Mouse (Mus musculus): ENCODE results near the gene Olfr804. TPM values are rescaled to one million over a fixed set of nuclear protein-coding genes. Genes with fewer than 3 reads are reported as not detected.

Gene Olfr804
- not detected in 2 replicates for polyA plus RNA-seq (2015; fragmentation: Nextera tagmentation; extraction: Ambion mirVana)

DNA sequence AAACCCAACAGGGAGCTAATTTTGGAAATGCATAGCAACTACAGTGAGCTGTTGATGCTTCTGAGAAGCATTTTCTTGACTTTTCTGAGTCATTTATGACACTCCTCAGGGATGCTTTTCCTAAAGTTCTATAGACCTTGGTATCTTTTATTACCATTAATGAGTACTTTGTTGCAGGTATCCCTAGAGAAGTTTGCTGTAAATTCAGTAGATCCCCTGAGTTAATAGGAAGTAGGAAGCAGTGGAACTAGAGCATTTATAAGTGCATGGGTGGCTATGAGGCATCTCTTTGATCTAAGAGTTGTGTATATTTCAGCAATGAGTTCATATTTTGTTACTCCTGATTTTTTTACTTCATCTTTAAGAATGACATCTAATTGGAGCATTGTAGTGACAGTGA lies at the start of gene Olfr804:
Gene Olfr804, plus strand, starts transcription at position 301 of the 400 bp plus-strand sequence.
- H3K4me3 ChIP-seq, result no peak within 1 kb of the TSS
- H3K27me3 ChIP-seq (replicated peaks), result no peaks in the 10 kb centered on the region
- no peaks in the 10 kb centered on the region for H3K36me3 ChIP-seq (replicated peaks)
- no peak within 1 kb of the TSS for H3K9ac ChIP-seq
- no peak within 1 kb of the TSS for H3K4me2 ChIP-seq
- no peaks in the 10 kb centered on the region for H3K4me1 ChIP-seq
- no peak for ATAC-seq (replicated peaks)
- no peak within 1 kb of the TSS for H3K27ac ChIP-seq
- H3K9me3 ChIP-seq, result no peaks in the 10 kb centered on the region

DNA sequence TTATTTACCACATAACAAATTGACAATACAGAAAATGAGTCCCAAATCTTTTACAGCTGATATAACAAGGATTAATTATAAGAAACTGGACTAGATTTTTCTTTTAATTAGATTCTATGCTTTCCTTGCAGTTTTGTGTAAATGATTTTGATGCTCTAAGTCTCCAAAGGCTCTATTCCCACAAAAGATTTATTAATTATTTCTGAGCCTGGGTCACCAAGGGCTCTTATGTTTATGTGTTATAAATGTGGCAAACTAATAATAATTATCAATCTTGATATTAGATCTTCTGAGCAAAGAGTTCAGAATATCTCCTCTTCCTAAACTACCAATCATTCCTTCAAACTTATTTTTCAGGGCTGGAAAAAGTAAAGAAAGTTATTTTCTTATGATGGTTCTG lies 45.6 kb upstream of the Olfr804 start, which contains the start of gene Olfr800:
Gene Olfr800, plus strand, starts transcription at position 301 of the 400 bp plus-strand sequence.
- Histone ChIP-seq H3K9ac (no peak within 1 kb of the TSS), H3K27ac (no peak within 1 kb of the TSS), H3K4me2 (no peak within 1 kb of the TSS), H3K9me3 (no peaks in the 10 kb centered on the region), H3K27me3 (replicated peaks) (no peaks in the 10 kb centered on the region), H3K4me1 (no peaks in the 10 kb centered on the region), H3K4me3 (no peak within 1 kb of the TSS), H3K36me3 (replicated peaks) (no peaks in the 10 kb centered on the region)
- no peak for ATAC-seq (replicated peaks)

GRCm38 (mm10) chr10:129673765-129674164 lies 29.2 kb upstream of the Olfr804 start, which contains the start of gene Olfr801:
Olfr801 (minus strand) TSS chr10:129673865.
- Histone ChIP-seq H3K27me3 (replicated peaks) (no peaks in the 10 kb centered on the region), H3K4me1 (no peaks in the 10 kb centered on the region), H3K9ac (no peak within 1 kb of the TSS), H3K9me3 (no peaks in the 10 kb centered on the region), H3K36me3 (replicated peaks) (no peaks in the 10 kb centered on the region), H3K27ac (no peak within 1 kb of the TSS), H3K4me3 (no peak within 1 kb of the TSS), H3K4me2 (no peak within 1 kb of the TSS)
- WGBS, result 92% methylated on average over 1 of the region's 1 CpGs
- no peak for ATAC-seq (replicated peaks)

DNA sequence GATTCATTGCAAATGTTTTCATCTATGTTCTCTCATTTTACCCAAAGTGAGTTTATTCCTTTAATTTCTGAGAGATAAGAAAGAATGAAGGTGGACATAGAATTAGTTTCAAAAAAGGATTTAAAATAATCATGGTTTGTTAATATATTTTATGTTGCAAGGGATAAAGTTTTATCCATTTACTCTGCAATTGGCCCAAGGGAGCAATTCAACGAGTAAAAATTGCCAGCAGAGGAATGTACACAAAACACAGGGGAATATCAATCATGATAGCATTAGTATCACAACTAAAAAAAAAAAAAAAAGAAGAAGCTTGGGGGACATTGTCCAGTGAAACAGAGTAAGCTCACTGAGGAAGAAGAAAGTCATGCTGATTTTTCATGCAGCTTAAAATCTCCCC lies 14.9 kb upstream of the Olfr804 start, which contains the start of gene Olfr802:
Gene Olfr802, minus strand, starts transcription at position 101 of the 400 bp plus-strand sequence.
- Histone ChIP-seq H3K9ac (no peak within 1 kb of the TSS), H3K36me3 (replicated peaks) (no peaks in the 10 kb centered on the region)
- 61% methylated on average over 1 of the region's 1 CpGs for WGBS

DNA sequence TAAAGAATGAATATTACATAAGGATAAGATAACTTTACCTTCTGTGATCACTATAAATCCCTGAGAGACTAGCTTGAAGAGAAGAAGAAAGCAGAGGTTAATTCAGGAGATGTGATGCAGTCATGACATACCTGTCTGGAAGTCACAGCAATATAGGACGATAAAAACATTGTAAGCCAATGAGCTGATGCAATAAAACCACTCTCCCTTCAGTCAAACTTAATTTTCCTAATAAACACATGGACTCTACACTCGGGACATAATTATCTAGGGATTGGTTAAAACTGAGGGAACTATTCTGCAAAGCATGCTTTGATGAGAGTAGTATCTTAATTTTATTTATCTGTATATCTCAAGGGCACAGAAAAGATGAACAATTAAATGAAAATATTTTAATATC lies 8.8 kb upstream of the Olfr804 start, which contains the start of gene Olfr803:
Gene Olfr803, minus strand, starts transcription at position 101 of the 400 bp plus-strand sequence.
- Histone ChIP-seq H3K27ac (no peak within 1 kb of the TSS), H3K4me2 (no peak within 1 kb of the TSS), H3K4me3 (no peak within 1 kb of the TSS), H3K27me3 (replicated peaks) (no peaks in the 10 kb centered on the region), H3K36me3 (replicated peaks) (no peaks in the 10 kb centered on the region), H3K9me3 (no peaks in the 10 kb centered on the region), H3K9ac (no peak within 1 kb of the TSS), H3K4me1 (no peaks in the 10 kb centered on the region)
- 86% methylated on average over 2 of the region's 2 CpGs for WGBS
- ATAC-seq (replicated peaks), result no peak

More for the DNA sequence above, 14.9 kb upstream of the Olfr804 start, which contains the start of gene Olfr802:
- no peaks in the 10 kb centered on the region for H3K27me3 ChIP-seq (replicated peaks)
- no peak within 1 kb of the TSS for H3K27ac ChIP-seq
- no peak within 1 kb of the TSS for H3K4me2 ChIP-seq
- H3K4me3 ChIP-seq, result no peak within 1 kb of the TSS
- ATAC-seq (replicated peaks), result no peak
- H3K9me3 ChIP-seq, result no peaks in the 10 kb centered on the region
- H3K4me1 ChIP-seq, result no peaks in the 10 kb centered on the region

DNA sequence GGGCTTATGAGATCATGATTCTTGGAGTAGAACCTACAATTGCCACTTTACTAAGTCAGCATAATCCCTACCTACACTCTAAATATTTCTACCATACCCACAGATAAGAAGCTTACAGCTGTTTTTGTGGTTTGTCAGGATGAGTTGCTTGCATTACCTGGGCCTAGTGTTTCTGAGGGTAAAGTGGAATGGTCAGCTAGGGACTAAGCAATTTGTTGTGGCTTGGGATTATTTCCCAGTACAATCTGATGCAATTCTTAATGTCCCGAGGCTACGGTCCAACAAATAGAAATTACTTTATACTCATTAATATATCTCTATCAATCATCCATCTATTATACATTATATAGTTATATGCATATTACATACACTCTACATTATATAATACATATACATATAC lies 26.3 kb downstream of the Olfr804 start, which contains the start of gene Olfr805:
Gene Olfr805, minus strand, starts transcription at position 101 of the 400 bp plus-strand sequence.
- Histone ChIP-seq H3K36me3 (replicated peaks) (no peaks in the 10 kb centered on the region), H3K9me3 (no peaks in the 10 kb centered on the region), H3K4me2 (no peak within 1 kb of the TSS), H3K27ac (no peak within 1 kb of the TSS), H3K4me3 (no peak within 1 kb of the TSS), H3K4me1 (no peaks in the 10 kb centered on the region), H3K9ac (no peak within 1 kb of the TSS), H3K27me3 (replicated peaks) (no peaks in the 10 kb centered on the region)
- 93% methylated on average over 2 of the region's 2 CpGs for WGBS
- ATAC-seq (replicated peaks), result no peak

GRCm38 (mm10) chr10:129741821-129742220 lies 38.8 kb downstream of the Olfr804 start, which contains the start of gene Olfr806:
Olfr806 (minus strand) TSS chr10:129741921.
- Histone ChIP-seq H3K4me2 (no peak within 1 kb of the TSS), H3K9me3 (no peaks in the 10 kb centered on the region), H3K27me3 (replicated peaks) (no peaks in the 10 kb centered on the region), H3K36me3 (replicated peaks) (no peaks in the 10 kb centered on the region), H3K9ac (no peak within 1 kb of the TSS), H3K4me1 (no peaks in the 10 kb centered on the region), H3K27ac (no peak within 1 kb of the TSS), H3K4me3 (no peak within 1 kb of the TSS)
- ATAC-seq (replicated peaks), result no peak

DNA sequence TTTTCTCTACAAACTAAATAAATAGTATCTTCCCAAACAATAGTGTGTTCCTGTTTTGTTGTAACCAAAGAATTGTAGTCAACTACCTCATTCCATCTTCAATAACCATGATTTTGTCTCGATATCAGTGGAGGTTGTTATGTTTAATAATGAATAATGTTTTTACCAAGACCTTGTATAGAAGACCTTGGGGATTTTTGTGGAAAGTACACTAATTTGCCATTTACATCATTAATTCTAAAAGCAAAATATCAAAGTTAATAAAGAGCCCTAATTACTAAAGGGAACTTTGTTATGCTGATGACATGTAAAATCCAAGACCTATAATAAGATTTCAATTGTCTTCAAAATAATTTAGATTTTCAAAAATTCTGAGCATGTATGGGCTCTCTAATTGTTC lies 54.7 kb downstream of the Olfr804 start, which contains the start of gene Olfr807:
Gene Olfr807, minus strand, starts transcription at position 101 of the 400 bp plus-strand sequence.
- no peaks in the 10 kb centered on the region for H3K36me3 ChIP-seq (replicated peaks)
- H3K9ac ChIP-seq, result no peak within 1 kb of the TSS
- no peak within 1 kb of the TSS for H3K4me2 ChIP-seq
- no peaks in the 10 kb centered on the region for H3K4me1 ChIP-seq
- H3K27me3 ChIP-seq (replicated peaks), result no peaks in the 10 kb centered on the region
- H3K27ac ChIP-seq, result no peak within 1 kb of the TSS
- 82% methylated on average over 1 of the region's 1 CpGs for WGBS
- H3K9me3 ChIP-seq, result no peaks in the 10 kb centered on the region
- ATAC-seq (replicated peaks), result no peak
- H3K4me3 ChIP-seq, result no peak within 1 kb of the TSS

Small RNA genes lying within 50 kb of the gene (microRNA-seq; reads per million reads assigned to microRNA genes)
- gene Gm24485, result not detected

Other genes with a start within 250 kb of the Olfr804 start
- gene Olfr787, start 241.3 kb upstream of the Olfr804 start, polyA plus RNA-seq (2015; fragmentation: Nextera tagmentation; extraction: Ambion mirVana), result not detected in 2 replicates
- gene Olfr788, start 232.2 kb upstream of the Olfr804 start, polyA plus RNA-seq (2015; fragmentation: Nextera tagmentation; extraction: Ambion mirVana), result not detected in 2 replicates
- gene Olfr789, start 218.5 kb upstream of the Olfr804 start, polyA plus RNA-seq (2015; fragmentation: Nextera tagmentation; extraction: Ambion mirVana), result not detected in 2 replicates
- gene Olfr790, start 204.7 kb upstream of the Olfr804 start, polyA plus RNA-seq (2015; fragmentation: Nextera tagmentation; extraction: Ambion mirVana), result not detected in 2 replicates
- not detected in 2 replicates for gene Olfr791, start 181.4 kb upstream of the Olfr804 start, polyA plus RNA-seq (2015; fragmentation: Nextera tagmentation; extraction: Ambion mirVana)
- not detected in 2 replicates for gene Olfr792, start 164.0 kb upstream of the Olfr804 start, polyA plus RNA-seq (2015; fragmentation: Nextera tagmentation; extraction: Ambion mirVana)
- gene Olfr794, start 135.6 kb upstream of the Olfr804 start, polyA plus RNA-seq (2015; fragmentation: Nextera tagmentation; extraction: Ambion mirVana), result not detected in 2 replicates
- not detected in 2 replicates for gene Olfr796, start 90.6 kb upstream of the Olfr804 start, polyA plus RNA-seq (2015; fragmentation: Nextera tagmentation; extraction: Ambion mirVana)
- gene Olfr798, start 75.3 kb upstream of the Olfr804 start, polyA plus RNA-seq (2015; fragmentation: Nextera tagmentation; extraction: Ambion mirVana), result not detected in 2 replicates
- not detected in 2 replicates for gene Olfr799, start 65.7 kb upstream of the Olfr804 start, polyA plus RNA-seq (2015; fragmentation: Nextera tagmentation; extraction: Ambion mirVana)
- gene Olfr800, start 45.5 kb upstream of the Olfr804 start, polyA plus RNA-seq (2015; fragmentation: Nextera tagmentation; extraction: Ambion mirVana), result not detected in 2 replicates
- not detected in 2 replicates for gene Olfr801, start 29.3 kb upstream of the Olfr804 start, polyA plus RNA-seq (2015; fragmentation: Nextera tagmentation; extraction: Ambion mirVana)
- gene Olfr802, start 15.0 kb upstream of the Olfr804 start, polyA plus RNA-seq (2015; fragmentation: Nextera tagmentation; extraction: Ambion mirVana), result 0.06 TPM in 2 replicates
- not detected in 2 replicates for gene Olfr803, start 8.9 kb upstream of the Olfr804 start, polyA plus RNA-seq (2015; fragmentation: Nextera tagmentation; extraction: Ambion mirVana)
- not detected in 2 replicates for gene Olfr805, start 26.2 kb downstream of the Olfr804 start, polyA plus RNA-seq (2015; fragmentation: Nextera tagmentation; extraction: Ambion mirVana)
- not detected in 2 replicates for gene Olfr806, start 38.7 kb downstream of the Olfr804 start, polyA plus RNA-seq (2015; fragmentation: Nextera tagmentation; extraction: Ambion mirVana)
- gene Olfr807, start 54.6 kb downstream of the Olfr804 start, polyA plus RNA-seq (2015; fragmentation: Nextera tagmentation; extraction: Ambion mirVana), result not detected in 2 replicates
- not detected in 2 replicates for gene Olfr808, start 62.3 kb downstream of the Olfr804 start, polyA plus RNA-seq (2015; fragmentation: Nextera tagmentation; extraction: Ambion mirVana)
- not detected in 2 replicates for gene Olfr809, start 71.4 kb downstream of the Olfr804 start, polyA plus RNA-seq (2015; fragmentation: Nextera tagmentation; extraction: Ambion mirVana)
- not detected in 2 replicates for gene Olfr810, start 91.7 kb downstream of the Olfr804 start, polyA plus RNA-seq (2015; fragmentation: Nextera tagmentation; extraction: Ambion mirVana)
- not detected in 2 replicates for gene Olfr811, start 101.2 kb downstream of the Olfr804 start, polyA plus RNA-seq (2015; fragmentation: Nextera tagmentation; extraction: Ambion mirVana)
- gene Olfr812, start 142.9 kb downstream of the Olfr804 start, polyA plus RNA-seq (2015; fragmentation: Nextera tagmentation; extraction: Ambion mirVana), result not detected in 2 replicates
- not detected in 2 replicates for gene Olfr813, start 152.2 kb downstream of the Olfr804 start, polyA plus RNA-seq (2015; fragmentation: Nextera tagmentation; extraction: Ambion mirVana)
- not detected in 2 replicates for gene Olfr814, start 176.6 kb downstream of the Olfr804 start, polyA plus RNA-seq (2015; fragmentation: Nextera tagmentation; extraction: Ambion mirVana)
- gene Olfr815, start 202.7 kb downstream of the Olfr804 start, polyA plus RNA-seq (2015; fragmentation: Nextera tagmentation; extraction: Ambion mirVana), result not detected in 2 replicates
- not detected in 2 replicates for gene Olfr816, start 212.4 kb downstream of the Olfr804 start, polyA plus RNA-seq (2015; fragmentation: Nextera tagmentation; extraction: Ambion mirVana)
- gene Olfr818, start 245.9 kb downstream of the Olfr804 start, polyA plus RNA-seq (2015; fragmentation: Nextera tagmentation; extraction: Ambion mirVana), result not detected in 2 replicates